Mouse (Mus musculus) cerebellum, adult 2 months (tissue): Measurements from ENCODE around the gene Nebl.

Experiments used
- CTCF ChIP-seq: fragments of 200-500 bp; IDR thresholded peaks from 2 replicates; pipeline ENCODE4 v1.5.1; 2011; ENCODE audit warnings: low read depth, mild to moderate bottlenecking, control low read depth, low read length, moderate library complexity, borderline replicate concordance; ENCODE audit not compliant: insufficient read depth
- POLR2A ChIP-seq: fragments of 200-500 bp; IDR thresholded peaks from 2 replicates; pipeline ENCODE4 v1.6.1; 2011; ENCODE audit warnings: low read length, control low read depth, borderline replicate concordance; ENCODE audit not compliant: insufficient read depth

DNA sequence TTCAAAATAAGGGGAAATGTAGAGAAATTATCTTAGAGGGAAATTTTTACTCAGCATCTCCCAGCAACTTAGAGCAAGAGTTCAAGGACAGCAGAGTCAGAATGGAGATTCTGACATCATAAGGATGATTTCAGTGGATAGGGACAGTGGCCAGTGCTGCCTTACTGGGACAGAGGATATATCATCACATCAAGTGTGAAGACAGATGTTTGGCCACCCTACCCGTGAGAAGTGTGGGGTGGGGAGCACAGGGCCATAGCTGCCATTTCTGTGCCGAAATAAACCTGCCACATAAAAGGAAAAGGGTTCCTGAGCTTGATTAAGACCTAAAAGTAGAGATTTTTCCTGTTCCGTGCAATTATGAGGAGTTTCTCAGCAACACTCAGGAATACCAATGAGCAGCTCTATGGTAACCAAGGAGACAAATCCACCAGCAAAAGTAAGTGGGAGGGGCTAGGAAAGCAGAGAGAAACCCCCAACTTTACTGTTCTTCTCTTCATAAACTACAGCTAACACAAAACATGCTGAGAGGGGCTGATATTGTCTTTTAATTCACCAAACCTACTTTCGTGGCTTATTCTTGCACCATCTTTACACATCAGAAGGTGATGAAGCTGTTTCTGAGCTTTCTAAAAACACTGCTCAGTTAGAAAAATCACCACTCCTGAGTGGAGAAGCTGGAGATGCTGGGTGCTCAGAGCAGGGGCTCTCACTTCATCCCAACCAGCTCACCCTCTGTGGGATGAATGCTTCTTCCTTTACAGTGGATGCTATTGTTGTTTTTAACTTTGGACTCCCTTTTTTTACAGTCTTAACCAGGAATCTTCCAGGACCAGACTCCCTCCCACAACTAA is 172.1 kb downstream of the Nebl start:
- TF ChIP-seq CTCF, result no peak
- no peak for TF ChIP-seq POLR2A
